Mouse (Mus musculus) inflammation-experienced regulatory T-cells (primary cell): ENCODE data around the gene Smco3. TPM values are rescaled to one million over a fixed set of nuclear protein-coding genes. Genes with fewer than 3 reads are reported as not detected.

Experiments
- polyA plus RNA-seq, 2 experiments: library from polyadenylated mRNA; unstranded; fragments of 100-300 nt; shearing (Covaris generic); gene quantifications; one replicate each; pipeline ENCODE4 v1.2.1; 2017

Gene Smco3
- not detected for polyA plus RNA-seq

DNA sequence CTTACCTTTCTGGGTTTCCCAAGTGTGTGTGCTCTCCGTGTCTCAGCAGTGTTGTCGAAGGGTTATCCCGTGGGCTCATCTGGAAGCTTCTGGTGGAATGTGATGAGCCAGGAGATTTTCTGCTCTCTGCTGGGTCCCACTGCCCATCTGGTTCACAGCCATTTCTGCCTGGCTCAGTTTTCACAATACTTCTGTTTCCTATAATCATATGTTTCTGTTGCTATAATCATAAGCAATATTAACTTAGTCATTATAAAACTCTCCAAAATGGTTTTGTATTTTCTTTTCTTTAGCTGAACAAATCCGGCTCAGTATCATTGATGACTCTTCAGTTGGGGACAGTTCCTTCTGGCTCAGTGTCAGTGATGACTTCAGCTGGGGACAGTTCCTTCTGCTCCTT is at the start of gene Smco3:
Smco3 (minus strand) TSS at position 101 of the 400 bp plus-strand sequence.

DNA sequence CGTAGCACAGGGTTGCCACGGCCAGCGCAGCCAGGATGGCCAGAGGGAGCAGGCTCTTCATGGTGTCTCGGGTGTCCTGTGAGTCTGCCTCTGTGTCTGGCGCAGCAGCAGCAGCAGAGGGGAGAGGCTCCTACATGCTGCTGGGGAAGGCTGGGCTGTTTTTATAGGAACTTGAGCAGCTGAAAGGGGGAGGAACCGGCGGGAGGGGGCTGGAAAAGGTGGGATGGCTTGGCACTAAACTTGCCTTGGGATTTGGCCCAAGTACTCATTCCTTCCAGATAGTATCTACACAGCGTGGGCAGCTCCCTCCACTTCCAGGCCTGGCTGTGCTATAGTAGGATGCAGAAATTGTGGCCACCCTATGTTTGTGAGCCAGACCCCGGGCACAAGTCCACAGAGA is 40.4 kb upstream of the Smco3 start, which contains the start of gene Mgp:
Mgp (minus strand) TSS at position 154 of the 400 bp plus-strand sequence.

DNA sequence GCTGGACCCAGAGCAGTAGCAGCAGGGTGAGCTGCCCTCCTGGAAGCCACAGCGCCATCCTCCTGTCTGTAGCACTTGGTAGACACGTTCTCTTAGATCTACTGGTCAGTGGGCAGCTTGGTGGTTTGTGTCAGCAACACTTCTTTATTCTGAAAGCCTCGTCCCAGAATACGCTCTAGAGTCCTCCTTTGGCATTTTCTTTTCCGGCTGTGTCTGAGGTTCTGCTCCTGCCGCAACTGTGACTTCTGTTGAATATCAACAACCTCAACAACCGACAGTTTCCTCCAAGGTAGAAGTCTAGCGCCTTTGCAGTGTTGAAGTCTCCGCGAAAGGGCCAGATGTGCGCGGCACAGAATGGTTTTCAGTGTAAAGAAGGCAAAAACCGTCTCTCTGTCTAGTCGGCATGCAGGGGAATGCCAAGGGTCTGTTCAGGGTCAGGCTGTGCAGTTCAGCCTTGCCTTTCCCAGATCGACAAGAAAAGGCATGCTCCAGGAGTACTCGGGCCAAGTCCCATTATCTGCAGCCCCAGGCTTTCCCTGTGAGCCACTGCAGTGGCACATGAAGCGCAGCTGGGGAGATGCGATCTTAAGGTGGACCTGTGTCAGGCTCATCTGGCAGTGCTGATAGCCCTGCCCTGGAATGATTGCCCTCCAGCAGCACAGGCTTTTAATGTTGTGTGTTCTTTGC is 22.1 kb upstream of the Smco3 start, which contains the start of gene Art4:
Art4 (minus strand) TSS at position 548 of the 687 bp plus-strand sequence.

DNA sequence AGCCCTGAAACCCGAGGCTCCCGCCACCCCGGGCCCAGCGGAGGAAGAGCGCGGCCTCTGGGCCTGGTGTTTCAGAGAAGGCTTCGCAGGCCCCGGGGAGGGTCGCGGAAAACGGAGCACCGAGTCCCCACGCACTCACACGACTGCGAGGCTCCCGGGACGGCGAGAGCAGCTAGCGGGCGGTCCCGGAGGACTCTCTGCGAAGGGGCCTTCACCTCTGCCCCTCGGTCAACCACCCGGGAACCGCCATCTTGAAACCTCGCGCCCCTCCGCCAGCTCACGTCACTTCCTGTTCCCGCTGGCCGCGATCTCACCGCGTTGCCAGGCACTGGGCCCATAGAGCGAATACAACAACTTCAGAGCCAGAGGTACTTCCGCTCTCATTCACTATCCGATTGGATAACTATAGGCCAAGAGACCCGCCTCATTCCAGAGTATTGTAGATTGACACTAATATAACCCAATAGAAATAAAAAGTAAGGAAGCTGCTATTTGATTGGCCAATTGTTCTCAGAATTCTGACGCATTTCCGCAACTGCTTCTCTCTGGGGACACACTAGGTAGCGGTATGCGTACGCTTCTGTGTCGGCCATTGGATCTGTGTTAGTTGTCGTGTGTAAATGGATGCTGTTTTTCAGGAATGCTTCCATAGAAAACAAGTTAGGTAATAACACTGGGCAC is 7.2 kb downstream of the Smco3 start, which contains the start of gene Wbp11:
Wbp11 (minus strand) TSS at position 353 of the 681 bp plus-strand sequence.

DNA sequence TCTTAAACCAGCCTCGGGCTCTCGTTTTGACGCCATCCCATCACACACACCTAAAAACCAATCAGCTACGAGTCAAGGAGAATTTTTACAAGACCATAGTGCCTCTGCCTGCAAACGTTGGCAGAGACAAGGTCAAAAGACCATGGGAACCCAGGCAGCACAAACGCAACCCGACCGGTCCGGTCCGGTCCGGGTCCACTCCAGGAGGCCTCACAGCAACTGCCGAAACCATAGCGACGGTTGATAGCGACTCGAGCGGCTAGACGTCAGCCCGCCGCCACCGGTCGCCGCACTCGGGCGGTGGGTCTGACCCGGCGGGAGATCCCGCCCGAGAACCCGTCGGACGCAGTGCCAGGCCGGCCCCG is 7.8 kb downstream of the Smco3 start, which contains the start of gene BC049715:
BC049715 (plus strand) TSS at position 111 of the 365 bp plus-strand sequence.

DNA sequence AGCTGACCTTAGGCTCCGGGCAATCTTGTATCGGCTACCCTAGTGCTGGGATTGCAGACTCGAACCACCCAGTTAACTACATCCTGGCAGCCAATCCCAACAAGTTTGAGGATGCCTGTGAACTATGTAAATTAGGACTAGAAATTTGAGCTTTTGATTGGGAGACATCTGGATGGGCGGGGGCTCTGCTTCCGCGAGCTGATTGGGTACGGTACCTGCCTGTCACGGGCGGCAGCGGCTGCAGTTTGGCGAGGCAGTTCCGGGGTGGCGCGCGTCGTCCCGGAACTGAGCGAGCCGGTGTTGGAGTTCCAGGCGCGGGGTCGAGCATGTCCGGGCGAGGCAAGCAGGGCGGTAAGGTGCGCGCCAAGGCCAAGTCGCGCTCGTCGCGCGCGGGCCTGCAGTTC is 27.2 kb downstream of the Smco3 start, which contains the start of gene H2afj:
H2afj (plus strand) TSS at position 231 of the 404 bp plus-strand sequence.

DNA sequence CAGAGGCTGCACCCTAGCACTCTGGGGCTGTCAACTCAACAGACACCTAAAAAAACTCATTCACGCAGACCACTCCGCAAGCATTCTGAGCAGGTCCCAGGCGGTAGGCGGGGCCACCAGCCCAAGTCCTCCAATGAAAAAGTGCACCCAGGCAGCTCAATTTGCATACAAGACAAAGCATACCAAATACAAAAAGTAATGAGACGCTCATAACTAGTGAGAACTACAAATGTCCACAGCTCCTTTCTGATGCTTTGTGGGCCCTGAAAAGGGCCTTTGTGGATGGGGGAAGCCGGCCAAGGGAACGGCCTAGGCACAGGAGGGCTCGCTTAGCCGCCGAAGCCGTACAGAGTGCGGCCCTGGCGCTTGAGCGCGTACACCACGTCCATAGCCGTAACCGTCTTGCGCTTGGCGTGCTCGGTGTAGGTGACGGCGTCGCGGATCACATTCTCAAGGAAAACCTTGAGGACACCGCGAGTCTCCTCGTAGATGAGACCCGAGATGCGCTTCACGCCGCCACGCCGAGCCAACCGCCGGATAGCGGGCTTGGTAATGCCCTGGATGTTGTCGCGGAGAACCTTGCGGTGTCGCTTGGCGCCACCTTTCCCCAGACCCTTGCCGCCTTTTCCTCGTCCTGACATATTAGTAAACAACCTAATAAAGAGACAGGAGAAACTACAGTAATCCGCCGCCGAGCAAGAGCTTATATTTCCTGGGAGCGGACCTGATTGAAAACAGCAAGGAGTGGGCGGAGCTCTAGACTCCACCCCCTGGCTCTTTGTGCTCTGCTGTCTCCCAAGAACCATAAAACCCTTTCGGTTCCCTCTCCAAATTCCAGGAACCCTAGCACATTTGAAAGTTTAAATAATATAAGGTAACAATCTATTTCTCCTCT is 31.3 kb downstream of the Smco3 start, which contains the start of gene Hist4h4:
Hist4h4 (minus strand) TSS at position 677 of the 895 bp plus-strand sequence.

DNA sequence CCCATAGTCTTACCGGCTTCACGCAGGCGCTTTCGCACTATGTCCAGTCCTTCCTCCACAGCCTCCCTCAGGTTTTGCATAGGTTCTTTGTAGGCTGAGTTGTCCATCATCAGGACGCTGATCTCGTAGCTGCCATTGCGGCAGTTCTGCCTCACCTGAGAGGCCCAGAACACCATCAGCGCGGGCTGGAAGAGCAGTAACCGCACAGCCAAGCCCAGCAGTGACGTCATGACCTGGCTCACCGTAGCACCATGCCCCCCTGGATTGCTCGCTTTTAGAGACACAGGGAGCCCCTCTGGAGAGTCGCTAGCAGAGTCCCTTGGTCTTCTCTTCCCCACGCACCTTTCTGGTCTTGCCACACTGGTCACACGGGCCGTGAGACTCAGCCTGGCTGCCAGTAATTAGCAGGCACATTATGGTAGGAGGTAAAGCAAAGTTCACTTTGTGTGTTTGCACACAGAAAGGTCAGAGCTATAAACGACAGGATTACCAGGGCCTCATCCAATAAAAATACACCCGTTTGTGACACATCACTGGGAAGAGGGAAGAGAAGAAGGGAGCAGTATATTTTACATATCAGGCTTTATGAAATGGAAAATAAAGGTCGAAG is 53.8 kb downstream of the Smco3 start, which contains the start of gene Gucy2c:
Gucy2c (minus strand) TSS at position 389 of the 610 bp plus-strand sequence.

Other genes starting within 250 kb of the Smco3 start
- 1 to 10 TPM in 1 of 2 experiments, under 1 TPM in 1; 0.59 to 4.0 TPM for gene Plbd1, start 173.5 kb downstream of the Smco3 start, polyA plus RNA-seq
- under 1 TPM in 1 of 2 experiments, not detected in 1; 0.28 TPM for gene Gucy2c, start 53.7 kb downstream of the Smco3 start, polyA plus RNA-seq
- 1 to 10 TPM; 1.5 to 1.6 TPM for gene Hist4h4, start 31.0 kb downstream of the Smco3 start, polyA plus RNA-seq
- 100 to 1,000 TPM; 142 to 168 TPM for gene H2afj, start 27.2 kb downstream of the Smco3 start, polyA plus RNA-seq
- gene BC049715, start 7.8 kb downstream of the Smco3 start, polyA plus RNA-seq = 1 to 10 TPM; 3.4 to 4.0 TPM
- 100 to 1,000 TPM; 104 to 132 TPM for gene Wbp11, start 7.2 kb downstream of the Smco3 start, polyA plus RNA-seq
- 1 to 10 TPM; 1.9 to 3.8 TPM for gene Art4, start 22.3 kb upstream of the Smco3 start, polyA plus RNA-seq
- not detected for gene Mgp, start 40.4 kb upstream of the Smco3 start, polyA plus RNA-seq
- 1 to 10 TPM; 1.8 TPM for gene Erp27, start 86.7 kb upstream of the Smco3 start, polyA plus RNA-seq
- gene Pde6h, start 88.4 kb upstream of the Smco3 start, polyA plus RNA-seq = 1 to 10 TPM in 1 of 2 experiments, under 1 TPM in 1; 0.42 to 1.6 TPM
- gene Arhgdib, start 106.4 kb upstream of the Smco3 start, polyA plus RNA-seq = 1,000 to 10,000 TPM; 2,036 to 2,387 TPM